Mouse (Mus musculus) ovary, adult 18-20 months (tissue): Measurements from ENCODE around the gene Mal.
"Not testable (repeated sequence)": the region's sequence is repeated elsewhere in the genome, so short reads cannot be mapped to it uniquely, and the experiment has no call there.

Source experiments
- DNase-seq: peaks from one replicate; pipeline ENCODE4 v3.0.0; 2022; ENCODE audit warnings: low spot score, mixed read lengths

The Mal gene

GRCm38 (mm10) chr2:127624786-127625185 is 31.7 kb downstream of the Mal start:
- DNase-seq: no peak

DNA sequence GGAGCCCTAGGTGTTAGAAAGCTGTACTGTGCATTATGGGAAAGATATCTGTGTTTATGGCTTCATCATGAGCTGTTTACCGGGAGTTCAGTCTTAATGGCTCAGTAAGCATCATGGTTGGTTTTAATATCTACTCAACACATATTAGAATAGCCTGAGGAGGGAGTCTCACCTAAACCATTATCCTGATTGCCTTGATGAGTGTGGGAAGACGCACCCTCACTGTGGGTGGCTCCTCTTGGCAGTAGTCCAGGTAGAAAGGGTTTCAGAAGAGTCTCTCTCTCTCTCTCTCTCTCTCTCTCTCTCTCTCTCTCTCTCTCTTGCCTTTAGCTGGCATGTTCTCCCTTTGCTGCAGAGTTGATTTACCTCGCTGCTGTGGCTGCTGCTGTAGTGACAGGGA is 34.4 kb downstream of the Mal start:
- no peak for DNase-seq

GRCm38 (mm10) chr2:127619311-127619710 is 37.2 kb downstream of the Mal start:
- DNase-seq: no peak

- no peak for DNase-seq
Observed at GRCm38 (mm10) chr2:127612288-127612687, 44.2 kb downstream of the Mal start.

DNA sequence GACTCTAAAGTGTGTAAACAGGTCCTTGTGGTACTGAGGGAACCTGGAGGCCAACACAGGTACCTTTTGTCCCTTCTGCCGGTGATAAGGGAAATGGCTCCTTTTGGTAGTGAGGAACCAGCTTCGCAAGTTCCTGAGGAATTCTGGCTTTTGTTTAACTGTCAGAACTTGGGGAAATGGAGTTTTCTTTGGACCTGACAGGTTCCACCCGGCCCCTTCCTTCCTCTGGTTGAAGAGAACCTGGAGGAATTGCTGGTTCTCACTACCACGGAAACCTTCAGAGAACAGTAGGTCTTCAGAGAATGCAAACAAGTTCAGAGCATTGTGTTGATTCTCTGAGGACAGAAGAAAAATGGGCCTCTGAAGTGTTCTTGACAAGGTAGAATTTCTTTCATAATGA is 45.1 kb downstream of the Mal start:
- no peak for DNase-seq

DNA sequence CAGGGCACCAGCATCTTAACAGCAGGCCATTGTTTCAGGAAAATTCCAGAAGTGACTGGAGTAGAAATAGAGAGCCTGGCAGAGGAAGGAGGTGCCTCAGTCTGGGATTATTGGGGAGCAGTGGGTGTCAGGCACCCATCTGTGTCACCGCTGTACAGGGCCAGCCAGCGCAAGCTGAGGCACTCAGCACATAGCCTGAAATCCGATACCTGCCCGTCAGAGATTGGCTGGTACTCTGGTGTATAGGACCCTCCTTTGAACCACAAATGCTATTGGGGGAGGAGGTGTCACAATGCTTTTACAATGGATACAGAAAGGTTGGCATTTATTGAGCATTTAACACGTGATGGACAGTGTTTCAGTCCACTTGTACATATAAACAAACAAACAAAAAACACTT is 47.5 kb downstream of the Mal start:
- no peak for DNase-seq

DNA sequence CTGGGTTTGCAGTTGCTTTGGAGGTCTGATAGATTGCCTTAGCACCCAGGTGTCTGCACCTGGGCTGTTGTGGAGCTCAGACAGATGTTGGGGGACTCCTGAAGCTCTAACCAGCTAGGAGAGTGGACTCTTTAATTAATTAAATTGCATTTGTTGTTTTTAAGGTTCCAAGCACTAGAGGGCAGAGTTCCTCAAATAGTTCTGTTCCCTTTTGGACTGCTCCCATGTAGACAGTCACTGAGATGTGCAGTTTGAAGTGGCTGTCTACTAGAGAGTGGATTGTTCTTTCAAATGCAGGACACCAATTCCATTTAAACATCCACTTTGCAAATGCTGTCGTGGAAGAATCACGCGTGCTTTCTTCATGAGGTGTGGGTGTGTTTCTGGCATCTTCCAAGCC is 48.3 kb downstream of the Mal start:
- DNase-seq: no peak

DNA sequence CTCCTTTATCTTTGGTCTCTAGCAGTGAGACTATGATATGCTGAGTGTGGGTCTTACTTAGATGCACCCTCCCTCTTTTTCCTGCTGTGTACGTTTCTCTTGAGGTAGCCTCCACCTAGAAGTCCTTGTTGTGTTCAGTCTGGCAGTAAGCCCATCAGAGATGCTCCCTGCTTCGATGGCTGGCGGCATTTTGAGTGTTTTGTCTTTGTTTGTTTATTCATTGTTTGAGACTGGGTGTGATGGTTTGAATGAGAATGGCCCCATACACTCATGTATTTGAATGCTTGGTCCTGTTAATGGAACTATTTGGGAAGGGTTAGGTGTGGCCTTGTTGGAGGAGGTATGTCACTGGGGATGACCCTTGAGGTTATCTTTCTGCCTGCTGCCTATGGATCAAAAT is 51.3 kb downstream of the Mal start:
- DNase-seq: no peak

DNA sequence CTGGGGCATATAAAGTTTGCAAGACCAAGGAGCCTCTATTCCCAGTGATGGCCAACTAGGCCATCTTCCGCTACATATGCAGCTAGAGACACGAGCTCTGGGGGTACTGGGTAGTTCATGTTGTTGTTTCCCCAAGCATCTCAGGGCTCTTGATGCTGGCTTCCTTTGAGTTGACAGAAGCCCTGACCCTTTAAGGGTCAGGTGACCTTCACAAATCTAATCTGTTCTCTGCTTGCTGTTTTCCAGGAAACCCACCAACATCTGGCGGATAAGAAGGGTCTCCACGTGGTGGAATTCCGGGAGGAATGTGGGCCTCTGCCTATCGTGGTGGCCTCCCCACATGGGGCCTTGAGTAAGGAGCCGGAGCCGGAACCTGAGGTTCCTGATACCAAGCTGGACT is 53.1 kb downstream of the Mal start:
- DNase-seq: not testable (repeated sequence)

DNA sequence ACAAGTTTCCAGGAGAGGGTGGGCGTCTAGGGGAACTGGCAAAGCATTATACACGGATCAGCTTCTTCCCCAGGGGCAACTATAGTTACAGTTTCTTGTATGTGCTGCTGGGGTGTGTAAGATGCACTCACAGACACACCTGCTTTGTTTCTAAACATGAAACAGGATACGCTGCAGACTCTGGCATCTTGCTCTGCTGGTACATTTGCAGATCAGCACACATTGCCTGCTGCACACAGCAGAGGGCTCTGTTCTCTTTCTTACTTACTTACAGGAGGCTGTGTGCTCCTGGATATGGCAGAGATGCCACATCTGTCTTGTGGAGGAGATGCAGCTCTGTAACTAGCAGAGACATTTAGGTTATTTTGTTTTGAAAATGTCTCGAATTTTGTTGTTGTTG is 65.7 kb downstream of the Mal start:
- no peak for DNase-seq

DNA sequence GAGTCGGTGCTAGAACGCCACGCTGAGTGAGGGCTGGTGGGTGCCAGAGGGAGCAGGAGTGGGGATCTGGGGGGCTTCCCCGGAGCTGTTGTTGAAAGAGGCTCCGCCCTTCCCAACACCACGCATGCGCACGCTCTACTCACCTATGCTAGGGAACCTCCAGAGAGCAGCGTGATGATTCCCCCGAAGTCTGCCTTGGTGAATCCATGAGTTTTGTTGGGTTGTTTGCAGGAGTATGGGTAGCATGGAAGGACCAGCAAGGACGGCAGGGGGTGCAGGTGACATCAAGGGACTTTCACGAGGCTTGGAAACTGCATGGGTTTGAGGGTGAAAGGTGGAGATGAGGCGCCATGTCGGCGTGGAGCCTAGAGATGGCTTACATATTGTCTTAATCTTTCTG is 66.3 kb downstream of the Mal start:
- DNase-seq: no peak

DNA sequence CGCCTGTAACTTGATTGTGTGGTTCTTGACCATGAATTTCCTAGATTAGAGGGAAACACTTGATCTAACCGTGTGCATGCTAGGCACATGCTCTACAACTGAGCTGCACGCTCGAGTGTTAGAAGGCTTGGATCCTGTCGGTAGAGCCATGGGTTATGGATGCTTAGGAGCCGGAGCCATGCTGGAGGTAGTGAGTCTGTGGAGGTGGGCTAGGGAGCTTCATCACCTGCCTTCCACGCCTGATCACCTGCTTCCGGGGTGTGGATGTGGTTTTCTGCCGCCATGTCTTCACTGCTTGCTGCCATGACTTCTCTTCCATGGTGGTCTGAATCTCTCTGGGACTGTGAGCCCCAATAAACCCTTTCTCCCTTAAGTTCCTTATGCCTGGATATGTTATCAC is 67.6 kb downstream of the Mal start:
- no peak for DNase-seq

GRCm38 (mm10) chr2:127587514-127587844 is 69.0 kb downstream of the Mal start:
- DNase-seq: no peak

- peak; percentile 59 for DNase-seq
Observed at GRCm38 (mm10) chr2:127586694-127587513, 69.6 kb downstream of the Mal start, which contains the start of the genes Zfp661 and Mrps5. TSS of gene Zfp661 (minus strand) at chr2:127587094. TSS of gene Mrps5 (plus strand) at chr2:127587222.

DNA sequence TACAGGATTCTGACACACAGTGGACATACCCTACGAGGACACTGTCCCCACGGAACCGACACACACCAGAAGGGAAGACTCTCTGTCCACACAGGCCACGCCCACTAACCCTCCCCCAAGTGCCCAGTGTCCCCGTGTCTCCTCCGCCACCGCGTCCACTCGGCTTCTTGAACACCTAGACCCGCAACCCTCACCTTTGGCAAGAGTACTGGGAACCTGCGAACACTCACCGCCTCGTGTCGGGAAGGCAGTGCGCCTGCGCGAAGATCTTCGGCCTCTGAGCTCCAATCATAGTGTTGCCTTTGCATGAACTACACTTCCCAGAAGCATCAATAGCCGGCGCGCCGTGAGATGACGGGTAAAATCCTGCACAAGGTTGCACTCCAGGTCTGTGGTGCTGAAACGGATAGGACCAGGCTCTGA is 72.0 kb downstream of the Mal start:
- DNase-seq: peak; percentile 88
